Mouse (Mus musculus) midbrain, embryonic 10.5 days (tissue): Measurements from ENCODE around the gene Srebf1. TPM values are rescaled to one million over a fixed set of nuclear protein-coding genes. Genes with fewer than 3 reads are reported as not detected.
A peak's percentile ranks its signal among the peaks of the same experiment; 100 is the strongest.

Experiments
- DNase-seq: peaks from one replicate; pipeline ENCODE4 v3.0.0-alpha.2; 2017; ENCODE audit warnings: low spot score
- H3K27ac ChIP-seq: fragments of 300-500 bp; sonication (generic); replicated peaks from 2 replicates; pipeline ENCODE4 v1.5.1; 2016; ENCODE audit warnings: mild to moderate bottlenecking
- H3K27me3 ChIP-seq: fragments of 300-500 bp; sonication (generic); 2 replicates; pipeline ENCODE4 v1.6.1; 2016; ENCODE audit warnings: low read depth, mild to moderate bottlenecking; ENCODE audit not compliant: poor library complexity, severe bottlenecking
- H3K36me3 ChIP-seq: fragments of 300-500 bp; sonication (generic); 2 replicates; pipeline ENCODE4 v1.6.1; 2016; ENCODE audit warnings: mild to moderate bottlenecking, moderate library complexity
- H3K4me1 ChIP-seq: fragments of 300-500 bp; sonication (generic); 2 replicates; pipeline ENCODE4 v1.6.1; 2016
- H3K4me3 ChIP-seq: fragments of 300-500 bp; sonication (generic); 2 replicates; pipeline ENCODE4 v1.5.1; 2016; ENCODE audit warnings: mild to moderate bottlenecking, moderate library complexity
- H3K9me3 ChIP-seq: fragments of 300-500 bp; sonication (generic); replicated peaks from 2 replicates; pipeline ENCODE4 v1.6.1; 2016; ENCODE audit warnings: mild to moderate bottlenecking
- WGBS: fragments of 180-500 bp; shearing (Covaris S2); methylation state at CpG from one replicate; pipeline ENCODE4 v1.1.7; 2016; 5-methylcytosine and 5-hydroxymethylcytosine counted together
- polyA plus RNA-seq: library from polyadenylated mRNA; unstranded; fragments of >200 nt; fragmentation: Nextera tagmentation; extraction: Ambion mirVana; gene quantifications from 2 replicates; pipeline ENCODE4 v1.2.1, GENCODE M21; 2016

Gene Srebf1
- polyA plus RNA-seq: 47.0 and 51.0 TPM in 2 replicates

GRCm38 (mm10) chr11:60222469-60223236, at the start of gene Srebf1:
Srebf1 (minus strand) TSS chr11:60222581.
- Histone ChIP-seq H3K4me3 (peak within 1 kb of the TSS; percentile 53), H3K4me1 (peaks cover 52% of the 10 kb centered on the region), H3K27me3 (peaks cover 17% of the 10 kb centered on the region; the same call in 1 of the 2 replicates), H3K36me3 (peaks cover 13% of the 10 kb centered on the region), H3K9me3 (no peaks in the 10 kb centered on the region), H3K27ac (peak within 1 kb of the TSS; percentile 81)
- peak; percentile 83 for DNase-seq
- WGBS: 4% methylated on average over 46 of the region's 46 CpGs

DNA sequence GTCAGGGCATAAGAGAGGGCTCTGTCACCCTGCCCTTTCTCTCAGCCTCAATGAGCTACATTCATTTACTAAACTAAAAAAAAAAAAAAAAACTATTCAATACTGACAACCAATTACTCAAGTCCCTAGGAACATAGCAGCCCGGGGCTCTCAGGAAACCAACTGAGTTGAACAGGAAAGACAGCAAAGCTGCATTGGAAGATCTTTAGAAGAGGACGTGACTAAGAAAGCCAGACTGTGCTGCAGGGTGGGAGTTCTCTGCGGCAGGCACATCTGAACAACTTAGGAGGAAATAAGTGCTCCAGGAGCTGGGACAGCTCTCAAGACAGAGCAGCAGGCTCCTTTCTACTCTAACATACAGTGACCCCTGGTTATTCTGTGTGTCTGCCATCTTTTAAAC, 46.2 kb upstream of the Srebf1 start:
- DNase-seq: no peak
- Histone ChIP-seq H3K36me3 (no peaks in the 10 kb centered on the region), H3K9me3 (no peaks in the 10 kb centered on the region), H3K27ac (no peak overlapping the region), H3K4me3 (no peak overlapping the region), H3K27me3 (no peaks in the 10 kb centered on the region), H3K4me1 (peaks cover 7% of the 10 kb centered on the region; the same call in 1 of the 2 replicates)
- 81% methylated on average over 3 of the region's 3 CpGs for WGBS

DNA sequence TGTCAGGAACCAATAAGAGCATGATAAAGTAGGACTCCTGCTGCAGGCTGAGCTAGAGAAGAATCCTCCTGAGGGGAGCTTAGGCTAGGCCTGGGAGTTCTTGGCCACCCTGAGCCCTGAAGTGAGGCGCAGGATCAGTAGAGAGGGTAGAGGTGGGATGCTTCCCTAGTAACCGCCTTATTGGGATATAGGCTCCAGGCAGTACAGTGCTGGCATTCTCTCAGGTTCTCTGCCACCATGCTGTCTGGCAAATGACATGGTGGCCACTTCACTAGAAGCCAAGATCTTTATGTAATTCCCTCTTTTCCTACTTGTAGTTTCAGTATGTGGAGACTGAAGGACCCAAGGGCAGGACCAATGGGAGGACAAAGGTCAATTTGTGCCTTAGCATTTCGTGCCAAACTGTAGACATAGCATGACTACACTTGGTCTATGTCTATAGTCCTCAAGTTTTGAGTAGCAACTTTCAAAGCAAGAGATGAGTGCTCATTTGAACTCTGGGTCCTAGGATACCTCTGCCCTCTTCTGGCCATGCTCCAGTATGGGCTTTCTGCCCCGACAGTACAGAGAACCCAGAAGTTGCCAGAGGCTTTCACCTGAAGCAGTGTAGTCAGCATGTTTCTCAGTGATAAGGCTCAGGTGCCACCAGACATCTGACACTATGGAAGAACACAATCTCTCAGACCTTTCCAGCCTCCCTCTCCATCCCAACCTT, 43.0 kb upstream of the Srebf1 start:
- Histone ChIP-seq H3K27ac (no peak overlapping the region), H3K4me3 (no peak overlapping the region), H3K27me3 (no peaks in the 10 kb centered on the region), H3K36me3 (no peaks in the 10 kb centered on the region), H3K9me3 (no peaks in the 10 kb centered on the region), H3K4me1 (peaks cover 7% of the 10 kb centered on the region; the same call in 1 of the 2 replicates)
- no peak for DNase-seq
- WGBS: 90% methylated on average over 4 of the region's 4 CpGs

DNA sequence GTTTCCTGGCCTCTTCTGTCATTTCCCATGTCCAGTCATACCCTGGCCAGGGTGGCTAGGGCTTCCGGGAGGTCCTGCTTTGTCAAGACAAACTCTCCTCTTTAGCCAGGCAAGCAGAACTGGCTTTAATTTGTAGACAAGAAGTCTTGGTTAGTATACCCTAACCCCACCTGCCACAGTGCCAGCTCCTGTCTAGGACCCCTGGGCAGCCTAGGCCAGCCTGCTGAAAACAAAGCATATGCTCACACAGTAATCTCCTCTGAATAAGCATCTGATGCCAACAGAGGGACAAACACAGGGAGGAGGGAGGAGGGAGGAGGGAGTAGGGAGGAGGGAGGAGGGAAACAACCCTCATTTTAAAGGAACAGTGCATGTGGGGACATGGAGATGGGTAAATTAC, 42.3 kb upstream of the Srebf1 start:
- Histone ChIP-seq H3K27ac (0 out of 2 replicates have a peak overlapping the region, but pooled peaks have one; percentile 9), H3K4me1 (peaks cover 7% of the 10 kb centered on the region; the same call in 1 of the 2 replicates)

GRCm38 (mm10) chr11:60262396-60262795, 40.0 kb upstream of the Srebf1 start:
- no peaks in the 10 kb centered on the region for H3K27me3 ChIP-seq
- 91% methylated on average over 4 of the region's 4 CpGs for WGBS
- 0 out of 2 replicates have a peak, but pooled peaks cover 4% of the 10 kb centered on the region for H3K36me3 ChIP-seq
- H3K4me3 ChIP-seq: no peak overlapping the region
- peaks cover 7% of the 10 kb centered on the region; the same call in 1 of the 2 replicates for H3K4me1 ChIP-seq
- no peaks in the 10 kb centered on the region for H3K9me3 ChIP-seq
- H3K27ac ChIP-seq: no peak overlapping the region
- DNase-seq: no peak

More for the DNA sequence above, 42.3 kb upstream of the Srebf1 start:
- Histone ChIP-seq H3K9me3 (no peaks in the 10 kb centered on the region), H3K36me3 (no peaks in the 10 kb centered on the region), H3K4me3 (no peak overlapping the region), H3K27me3 (no peaks in the 10 kb centered on the region)
- DNase-seq: no peak
- 86% methylated on average over 1 of the region's 1 CpGs for WGBS

GRCm38 (mm10) chr11:60260743-60261142, 38.4 kb upstream of the Srebf1 start:
- H3K9me3 ChIP-seq: no peaks in the 10 kb centered on the region
- 89% methylated on average over 3 of the region's 3 CpGs for WGBS
- no peaks in the 10 kb centered on the region for H3K27me3 ChIP-seq
- DNase-seq: no peak
- no peak overlapping the region for H3K27ac ChIP-seq
- H3K4me1 ChIP-seq: peaks cover 7% of the 10 kb centered on the region; the same call in 1 of the 2 replicates
- H3K36me3 ChIP-seq: 0 out of 2 replicates have a peak, but pooled peaks cover 4% of the 10 kb centered on the region
- no peak overlapping the region for H3K4me3 ChIP-seq

DNA sequence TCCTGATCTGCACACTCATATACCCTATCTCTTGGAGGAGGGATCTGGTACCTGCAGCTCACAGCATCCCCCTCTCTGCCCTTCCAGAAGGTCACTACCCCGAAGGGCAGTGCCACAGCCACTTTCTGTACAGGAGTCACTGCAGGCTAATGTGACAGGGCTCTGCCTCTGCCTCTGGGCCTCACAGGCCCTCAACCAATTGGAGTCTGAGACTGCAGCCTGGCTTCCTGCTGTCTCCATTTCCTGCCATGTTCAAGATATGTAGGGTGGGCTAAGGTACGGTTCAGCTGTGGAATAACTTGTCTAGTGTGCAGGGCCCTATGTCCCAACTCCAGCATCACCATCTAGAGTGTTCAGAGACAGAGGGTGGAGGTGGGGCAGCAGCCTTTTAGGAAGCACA, 35.3 kb upstream of the Srebf1 start:
- Histone ChIP-seq H3K27ac (no peak overlapping the region), H3K9me3 (no peaks in the 10 kb centered on the region), H3K4me3 (no peak overlapping the region), H3K36me3 (0 out of 2 replicates have a peak, but pooled peaks cover 4% of the 10 kb centered on the region), H3K27me3 (no peaks in the 10 kb centered on the region), H3K4me1 (peaks cover 3% of the 10 kb centered on the region; the same call in 1 of the 2 replicates)
- 82% methylated on average over 2 of the region's 2 CpGs for WGBS
- DNase-seq: no peak

GRCm38 (mm10) chr11:60256713-60257112, 34.3 kb upstream of the Srebf1 start:
- WGBS: 92% methylated on average over 9 of the region's 9 CpGs
- H3K27ac ChIP-seq: no peak overlapping the region
- H3K36me3 ChIP-seq: 0 out of 2 replicates have a peak, but pooled peaks cover 4% of the 10 kb centered on the region

GRCm38 (mm10) chr11:60256176-60256681, 33.8 kb upstream of the Srebf1 start:
- Histone ChIP-seq H3K27me3 (no peaks in the 10 kb centered on the region), H3K4me1 (peaks cover 3% of the 10 kb centered on the region; the same call in 1 of the 2 replicates), H3K27ac (no peak overlapping the region), H3K36me3 (0 out of 2 replicates have a peak, but pooled peaks cover 4% of the 10 kb centered on the region), H3K4me3 (no peak overlapping the region), H3K9me3 (no peaks in the 10 kb centered on the region)
- no peak for DNase-seq
- WGBS: 82% methylated on average over 6 of the region's 6 CpGs

More at GRCm38 (mm10) chr11:60256713-60257112, 34.3 kb upstream of the Srebf1 start:
- Histone ChIP-seq H3K4me3 (no peak overlapping the region), H3K9me3 (no peaks in the 10 kb centered on the region), H3K4me1 (peaks cover 3% of the 10 kb centered on the region; the same call in 1 of the 2 replicates), H3K27me3 (no peaks in the 10 kb centered on the region)
- DNase-seq: no peak

DNA sequence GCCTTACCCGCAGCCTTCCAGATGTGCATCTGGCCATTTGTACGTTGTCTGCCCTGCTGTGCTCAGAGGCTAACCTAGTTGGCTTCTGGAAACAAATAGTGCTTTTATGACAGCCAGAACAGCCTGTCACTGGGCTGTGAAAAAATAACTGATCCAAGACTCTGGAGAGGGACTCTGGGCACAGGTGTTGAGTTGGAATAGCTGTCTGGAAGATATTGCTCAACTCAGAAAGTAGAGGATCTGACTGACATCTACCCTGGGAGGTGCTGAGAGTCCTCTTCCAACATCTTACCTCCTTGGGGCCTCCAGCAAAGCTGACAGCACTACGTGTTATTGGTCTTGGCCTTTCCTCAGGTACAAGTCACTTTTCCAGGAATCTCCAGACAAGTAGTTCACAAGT, 33.3 kb upstream of the Srebf1 start:
- H3K27me3 ChIP-seq: no peaks in the 10 kb centered on the region
- H3K36me3 ChIP-seq: 0 out of 2 replicates have a peak, but pooled peaks cover 4% of the 10 kb centered on the region
- no peaks in the 10 kb centered on the region for H3K9me3 ChIP-seq
- no peak overlapping the region for H3K27ac ChIP-seq
- DNase-seq: no peak
- 88% methylated on average over 3 of the region's 3 CpGs for WGBS
- H3K4me1 ChIP-seq: peaks cover 3% of the 10 kb centered on the region; the same call in 1 of the 2 replicates
- H3K4me3 ChIP-seq: no peak overlapping the region

GRCm38 (mm10) chr11:60255181-60255580, 32.8 kb upstream of the Srebf1 start:
- Histone ChIP-seq H3K27me3 (no peaks in the 10 kb centered on the region), H3K27ac (no peak overlapping the region), H3K4me1 (peaks cover 3% of the 10 kb centered on the region; the same call in 1 of the 2 replicates), H3K36me3 (peaks cover 9% of the 10 kb centered on the region; the same call in 1 of the 2 replicates), H3K9me3 (no peaks in the 10 kb centered on the region), H3K4me3 (no peak overlapping the region)
- 81% methylated on average over 3 of the region's 3 CpGs for WGBS
- no peak for DNase-seq

DNA sequence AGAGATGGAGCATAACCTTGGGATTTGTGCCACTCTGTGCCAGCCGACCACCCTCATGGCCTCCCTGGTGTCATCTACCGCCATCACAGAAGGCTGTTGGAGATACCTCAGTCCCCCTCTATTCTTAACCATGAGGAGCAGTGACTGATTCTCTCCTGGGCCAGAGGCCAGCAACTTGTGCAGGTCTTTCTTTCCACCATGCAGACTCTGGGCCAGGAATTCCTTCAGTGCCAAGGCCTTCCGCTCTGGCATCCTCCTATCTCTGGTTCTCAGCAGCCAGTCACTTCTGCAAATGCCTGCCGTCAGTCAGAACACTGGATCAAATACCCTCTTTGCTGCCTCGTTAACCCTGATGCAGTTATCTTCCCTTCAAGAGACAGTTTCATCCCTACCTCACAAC, 31.9 kb upstream of the Srebf1 start:
- Histone ChIP-seq H3K36me3 (peaks cover 10% of the 10 kb centered on the region; the same call in 1 of the 2 replicates), H3K27ac (no peak overlapping the region)
- WGBS: 75% methylated on average over 5 of the region's 5 CpGs

More for the DNA sequence above, 31.9 kb upstream of the Srebf1 start:
- H3K27me3 ChIP-seq: no peaks in the 10 kb centered on the region
- no peak for DNase-seq
- H3K9me3 ChIP-seq: no peaks in the 10 kb centered on the region
- no peak overlapping the region for H3K4me3 ChIP-seq
- H3K4me1 ChIP-seq: peaks cover 3% of the 10 kb centered on the region; the same call in 1 of the 2 replicates
